ENCODE assay signal across 8 mouse cellular contexts in the genomic region with DNA sequence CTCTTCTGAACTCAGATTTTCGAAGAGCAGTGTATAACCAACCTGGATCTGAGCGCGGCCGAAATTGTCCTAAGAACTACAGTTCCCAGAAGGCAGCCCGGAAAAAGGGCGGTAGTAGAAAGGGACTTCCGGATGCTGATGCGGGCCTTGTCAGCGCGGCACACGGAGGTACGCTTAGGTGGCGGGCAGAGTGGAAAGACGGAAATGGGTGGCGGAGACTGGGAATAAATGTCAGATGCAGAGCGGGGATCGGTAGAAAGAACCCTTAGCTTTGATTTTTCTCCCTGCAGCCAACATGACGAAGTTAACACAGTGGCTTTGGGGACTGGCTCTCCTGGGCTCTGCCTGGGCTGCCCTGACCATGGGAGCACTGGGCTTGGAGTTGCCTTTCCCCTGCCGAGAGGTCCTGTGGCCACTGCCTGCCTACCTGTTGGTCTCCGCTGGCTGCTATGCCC. TPM values are rescaled to one million over a fixed set of nuclear protein-coding genes. Genes with fewer than 3 reads are reported as not detected.
DNase-seq lines count a peak whose midpoint lies in the region; ATAC-seq lines count a peak whose summit lies in the region.

No protein-coding gene starts in this region.

- peak overlapping the region; percentile 82 for H3K4me2 ChIP-seq in forebrain, embryonic 14.5 days (ENCODE audit: low read length)

- no peaks in the 10 kb centered on the region for H3K27me3 ChIP-seq in forebrain, embryonic 14.5 days (replicated peaks; ENCODE audit: control insufficient read depth, insufficient read depth, low read length)

- no peaks in the 10 kb centered on the region for H3K36me3 ChIP-seq in forebrain, embryonic 14.5 days (ENCODE audit: control insufficient read depth, insufficient read depth, low read length)

- ATAC-seq in forebrain, embryonic 14.5 days: peak; percentile 93
- ATAC-seq in hematopoietic stem cell, adult 5-6 weeks (replicated peaks in 1 of 2; ENCODE audit: insufficient read depth in 1 of 2, low FRiP score in 2 of 2, low TSS enrichment in 1 of 2, low read depth in 1 of 2, poor library complexity in 2 of 2, severe bottlenecking in 2 of 2): peak; percentile 81 to 85

- peak overlapping the region; percentile 84 for H3K9ac ChIP-seq in forebrain, embryonic 14.5 days (ENCODE audit: low read length)

- H3K4me1 ChIP-seq in forebrain, embryonic 14.5 days (ENCODE audit: control insufficient read depth, insufficient read depth, low read length): peaks cover 19% of the 10 kb centered on the region

- peak; percentile 82 for DNase-seq in MEL-GATA-1-ER (ENCODE audit: extremely low read depth, low read depth)
- peak; percentile 78 for DNase-seq in c-Kit-positive CD71-positive TER-119-positive erythroid progenitor cells, embryonic 14.5 days (ENCODE audit: low spot score)
- peak; percentile 94 for DNase-seq in forebrain, embryonic 14.5 days (ENCODE audit: low spot score)
- peak; percentile 73 to 81 for DNase-seq in layer of hippocampus, postnatal 10 days (ENCODE audit: low spot score in 2 of 2)
- DNase-seq in lung, postnatal 14 days: peak; percentile 82
- DNase-seq in right cerebral cortex, adult 18-20 months: peak; percentile 90
- peak; percentile 85 for DNase-seq in urinary bladder, postnatal 14 days (ENCODE audit: low spot score)

- whole genome bisulfite sequencing in forebrain, embryonic 14.5 days: under 1% methylated on average over 20 of the region's 20 CpGs

- H3K9me3 ChIP-seq in forebrain, embryonic 14.5 days (replicated peaks; ENCODE audit: control insufficient read depth, low read length): no peaks in the 10 kb centered on the region

- peak overlapping the region; percentile 67 for H3K27ac ChIP-seq in forebrain, embryonic 14.5 days (ENCODE audit: low read depth, low read length)

- peak overlapping the region; percentile 68 for H3K4me3 ChIP-seq in forebrain, embryonic 14.5 days (ENCODE audit: low read depth, low read length)

RNA-seq across cellular contexts. Expression of a gene that starts 3.9 kb away (rescaled TPM):
- 32.4 and 38.4 TPM in 2 replicates for polyA plus RNA-seq in forebrain, embryonic 14.5 days (2014; fragmentation: Nextera tagmentation; extraction: Ambion mirVana)
- 96.6 and 133 TPM in 2 replicates for total RNA-seq in hematopoietic stem cell, adult 5-6 weeks (2017)
- total RNA-seq in layer of hippocampus, postnatal 10 days (2021): 10 to 100 TPM; 27.6 to 29.8 TPM

RNA-seq across cellular contexts. Expression of a gene that starts 7.3 kb away (rescaled TPM):
- polyA plus RNA-seq in forebrain, embryonic 14.5 days (2014; fragmentation: Nextera tagmentation; extraction: Ambion mirVana): 91.5 and 112 TPM in 2 replicates
- total RNA-seq in hematopoietic stem cell, adult 5-6 weeks (2017): 65.6 and 96.1 TPM in 2 replicates
- 10 to 100 TPM; 53.3 to 66.3 TPM for total RNA-seq in layer of hippocampus, postnatal 10 days (2021)

RNA-seq across cellular contexts. Expression of a gene that starts 14.5 kb away (rescaled TPM):
- polyA plus RNA-seq in forebrain, embryonic 14.5 days (2014; fragmentation: Nextera tagmentation; extraction: Ambion mirVana): 10.5 and 11.6 TPM in 2 replicates
- 0.75 TPM in 1 of 2 replicates, not detected in the other for total RNA-seq in hematopoietic stem cell, adult 5-6 weeks (2017)
- 1 to 10 TPM; 6.4 to 7.2 TPM for total RNA-seq in layer of hippocampus, postnatal 10 days (2021)

RNA-seq across cellular contexts. Expression of a gene that starts 20.4 kb away (rescaled TPM):
- 34.0 and 50.3 TPM in 2 replicates for polyA plus RNA-seq in forebrain, embryonic 14.5 days (2014; fragmentation: Nextera tagmentation; extraction: Ambion mirVana)
- total RNA-seq in hematopoietic stem cell, adult 5-6 weeks (2017): 3.4 and 3.8 TPM in 2 replicates
- 100 to 1,000 TPM; 101 to 112 TPM for total RNA-seq in layer of hippocampus, postnatal 10 days (2021)

RNA-seq across cellular contexts. Expression of a gene that starts 20.7 kb away (rescaled TPM):
- 197 and 234 TPM in 2 replicates for polyA plus RNA-seq in forebrain, embryonic 14.5 days (2014; fragmentation: Nextera tagmentation; extraction: Ambion mirVana)
- total RNA-seq in hematopoietic stem cell, adult 5-6 weeks (2017): 108 and 186 TPM in 2 replicates
- 10 to 100 TPM; 72.8 to 95.1 TPM for total RNA-seq in layer of hippocampus, postnatal 10 days (2021)

Comparison
In these comparisons a context has a peak if more than half of its experiments do, and no peak if none do; other contexts are left out.
1. Peak in every context shown above with its lines: DNase-seq, ATAC-seq, H3K4me3 ChIP-seq and H3K27ac ChIP-seq.